Mouse (Mus musculus) kidney, embryonic 15.5 days (tissue): ENCODE results near the gene Naip2. TPM values are rescaled to one million over a fixed set of nuclear protein-coding genes. Genes with fewer than 3 reads are reported as not detected.
A peak's percentile ranks its signal among the peaks of the same experiment; 100 is the strongest.
"Not testable (repeated sequence)": the region's sequence is repeated elsewhere in the genome, so short reads cannot be mapped to it uniquely, and the experiment has no call there.

Experiments
- ATAC-seq: fragments of 200-750 bp; cut with Nextera tagmentation; replicated peaks from 2 replicates; pipeline ENCODE4 v1.8.0; 2017; ENCODE audit warnings: moderate TSS enrichment; ENCODE audit not compliant: low FRiP score
- H3K27ac ChIP-seq: fragments of 300-500 bp; sonication (generic); 2 replicates; pipeline ENCODE4 v1.5.1; 2015; ENCODE audit warnings: mild to moderate bottlenecking, inconsistent platforms
- H3K27me3 ChIP-seq: fragments of 300-500 bp; sonication (generic); 2 replicates; pipeline ENCODE4 v1.6.1; 2015; ENCODE audit warnings: inconsistent platforms
- H3K36me3 ChIP-seq: fragments of 300-500 bp; sonication (generic); 2 replicates; pipeline ENCODE4 v1.6.1; 2015; ENCODE audit warnings: inconsistent platforms
- H3K4me1 ChIP-seq: fragments of 300-500 bp; sonication (generic); 2 replicates; pipeline ENCODE4 v1.6.1; 2015; ENCODE audit warnings: inconsistent platforms
- H3K4me2 ChIP-seq: fragments of 300-500 bp; sonication (generic); 2 replicates; pipeline ENCODE4 v1.6.1; 2015; ENCODE audit warnings: moderate library complexity, mild to moderate bottlenecking, inconsistent platforms
- H3K4me3 ChIP-seq: fragments of 300-500 bp; sonication (generic); replicated peaks from 2 replicates; pipeline ENCODE4 v1.5.1; 2015; ENCODE audit warnings: mild to moderate bottlenecking, inconsistent platforms
- H3K9ac ChIP-seq: fragments of 300-500 bp; sonication (generic); 2 replicates; pipeline ENCODE4 v1.6.1; 2015; ENCODE audit warnings: mild to moderate bottlenecking, inconsistent platforms
- H3K9me3 ChIP-seq: fragments of 300-500 bp; sonication (generic); replicated peaks from 2 replicates; pipeline ENCODE4 v1.6.1; 2016; ENCODE audit warnings: inconsistent platforms
- WGBS: fragments of 180-500 bp; shearing (Covaris S2); methylation state at CpG from one replicate; pipeline ENCODE4 v1.1.7; 2015; ENCODE audit warnings: mixed read lengths; 5-methylcytosine and 5-hydroxymethylcytosine counted together
- polyA plus RNA-seq: library from polyadenylated mRNA; unstranded; fragments of >200 nt; fragmentation: Nextera tagmentation; extraction: Ambion mirVana; gene quantifications from 2 replicates; pipeline ENCODE4 v1.2.1, GENCODE M21; 2015

The Naip2 gene
- polyA plus RNA-seq, 1 experiment from 2014 or later, result 0.45 TPM

DNA sequence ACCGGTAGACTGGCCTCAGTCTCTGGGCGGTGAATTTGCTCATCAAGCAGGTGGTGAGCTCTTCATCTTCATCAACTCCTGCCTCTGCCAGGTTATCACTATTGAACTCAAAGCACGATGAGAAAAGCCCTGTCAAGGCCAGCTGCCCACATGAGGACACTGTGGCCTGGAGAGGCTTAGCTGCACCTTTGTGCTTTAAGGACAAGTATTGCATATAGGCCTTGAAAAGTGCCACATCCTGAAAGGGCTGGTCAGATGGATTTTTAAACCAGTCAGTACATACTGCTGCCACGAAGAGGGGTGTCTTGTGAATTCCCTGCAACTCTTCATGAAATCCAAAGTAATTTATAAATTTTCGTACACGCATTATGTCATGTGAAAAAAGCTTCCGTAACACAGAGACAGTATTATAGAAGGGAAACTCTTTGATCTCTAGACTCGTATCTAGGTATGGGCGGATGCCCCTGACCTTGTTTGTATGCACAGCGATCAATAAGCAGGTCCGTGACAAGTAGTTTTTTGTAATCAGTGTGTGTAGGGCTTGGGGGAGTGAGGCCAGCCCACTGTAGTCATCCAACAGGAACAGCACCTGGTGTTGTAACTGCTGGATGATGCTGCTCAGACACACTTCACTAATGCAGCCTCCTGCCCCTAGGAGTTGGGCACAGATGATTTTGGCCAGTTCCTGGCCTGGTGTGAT lies 40.6 kb downstream of the Naip2 start:
- not testable (repeated sequence) for H3K4me1 ChIP-seq, H3K27me3 ChIP-seq, H3K36me3 ChIP-seq, H3K27ac ChIP-seq, H3K9me3 ChIP-seq, ATAC-seq, H3K9ac ChIP-seq, H3K4me3 ChIP-seq, H3K4me2 ChIP-seq
- 85% methylated on average over 11 of the region's 11 CpGs for WGBS

DNA sequence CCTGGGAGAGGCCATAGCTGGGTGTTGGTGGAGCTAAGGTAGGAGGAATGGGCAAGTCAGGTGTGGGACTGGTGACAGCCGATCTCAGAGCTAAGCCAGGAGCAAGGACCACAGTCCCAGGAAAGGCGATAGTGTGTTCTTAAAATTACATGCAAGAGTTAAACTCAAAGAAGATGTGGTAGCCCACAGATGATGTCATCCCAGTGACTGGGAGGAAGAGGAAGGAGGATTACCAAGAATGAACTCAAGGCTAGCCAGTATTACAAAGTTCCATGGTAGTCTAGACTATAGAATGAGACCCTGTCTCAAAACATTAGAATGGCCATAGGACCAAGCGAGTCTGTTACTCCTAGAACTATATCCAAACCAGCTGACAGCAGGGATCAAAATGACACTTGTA lies 45.3 kb downstream of the Naip2 start:
- H3K27me3 ChIP-seq, result no peaks in the 10 kb centered on the region
- no peak overlapping the region for H3K4me3 ChIP-seq
- H3K4me2 ChIP-seq, result no peak overlapping the region
- H3K27ac ChIP-seq, result no peak overlapping the region
- H3K36me3 ChIP-seq, result no peaks in the 10 kb centered on the region
- H3K9me3 ChIP-seq, result no peaks in the 10 kb centered on the region
- H3K9ac ChIP-seq, result no peak overlapping the region
- no peaks in the 10 kb centered on the region for H3K4me1 ChIP-seq
- 96% methylated on average over 3 of the region's 3 CpGs for WGBS
- ATAC-seq, result no peak

DNA sequence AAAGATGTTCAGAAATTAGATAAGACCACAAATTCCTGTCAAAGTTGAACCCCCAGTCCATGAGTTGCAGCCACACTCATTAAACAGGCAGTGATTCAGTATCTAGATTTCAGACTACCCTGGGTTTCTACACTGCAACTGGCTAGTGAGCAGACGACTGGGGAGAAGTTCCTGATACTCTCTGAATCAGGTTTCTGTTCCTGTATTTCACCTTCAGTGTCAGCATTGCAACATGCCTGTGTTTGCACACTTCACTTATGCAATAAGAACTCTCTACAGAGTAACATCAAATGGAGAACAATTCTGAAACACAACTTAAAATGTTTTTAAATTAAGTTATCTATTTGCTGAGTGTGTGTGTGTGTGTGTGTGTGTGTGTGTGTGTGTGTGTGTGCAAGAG lies 49.2 kb downstream of the Naip2 start:
- H3K36me3 ChIP-seq, result no peaks in the 10 kb centered on the region
- no peaks in the 10 kb centered on the region for H3K4me1 ChIP-seq
- ATAC-seq, result no peak
- H3K27me3 ChIP-seq, result no peaks in the 10 kb centered on the region
- no peak overlapping the region for H3K27ac ChIP-seq
- H3K9ac ChIP-seq, result no peak overlapping the region
- no peak overlapping the region for H3K4me3 ChIP-seq
- H3K4me2 ChIP-seq, result no peak overlapping the region
- 74% methylated on average over 1 of the region's 1 CpGs for WGBS
- no peaks in the 10 kb centered on the region for H3K9me3 ChIP-seq

DNA sequence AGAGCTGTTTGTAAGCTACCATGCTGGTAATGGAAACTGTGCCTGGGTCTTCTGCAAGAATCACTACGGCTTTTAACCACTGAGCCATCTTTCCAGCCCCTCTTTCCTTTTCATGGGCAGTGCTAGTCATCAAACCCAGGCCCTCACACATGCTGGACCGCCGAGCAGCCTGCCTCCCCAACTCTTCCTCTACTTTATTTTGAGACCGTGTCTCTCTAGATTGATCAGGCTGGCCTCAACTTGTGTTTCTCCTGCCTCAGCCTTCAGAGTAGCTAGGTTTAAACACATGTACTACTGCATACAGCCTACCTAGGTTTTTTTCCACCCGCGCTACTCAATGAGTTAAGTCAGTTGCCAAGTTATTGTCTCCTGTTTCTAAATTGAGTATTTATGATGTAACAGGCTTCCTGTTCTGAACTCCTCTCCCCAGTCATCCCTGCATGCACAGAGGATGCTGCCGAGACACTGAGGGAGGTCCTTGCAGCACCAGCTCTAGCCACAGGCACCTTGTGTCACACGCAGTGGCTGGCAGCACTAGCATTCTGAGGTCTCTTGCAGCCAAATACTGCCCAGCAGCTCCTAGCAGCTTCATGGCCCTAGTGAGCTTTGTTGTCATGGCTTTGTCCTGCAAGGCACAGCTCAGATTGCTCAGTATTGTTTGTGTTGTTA lies 60.1 kb downstream of the Naip2 start:
- no peak for ATAC-seq
- no peak overlapping the region for H3K27ac ChIP-seq
- no peaks in the 10 kb centered on the region for H3K27me3 ChIP-seq
- no peak overlapping the region for H3K4me2 ChIP-seq
- no peaks in the 10 kb centered on the region for H3K4me1 ChIP-seq
- no peak overlapping the region for H3K4me3 ChIP-seq
- peaks cover 23% of the 10 kb centered on the region for H3K36me3 ChIP-seq
- H3K9me3 ChIP-seq, result no peaks in the 10 kb centered on the region
- 72% methylated on average over 8 of the region's 8 CpGs for WGBS
- no peak overlapping the region for H3K9ac ChIP-seq

DNA sequence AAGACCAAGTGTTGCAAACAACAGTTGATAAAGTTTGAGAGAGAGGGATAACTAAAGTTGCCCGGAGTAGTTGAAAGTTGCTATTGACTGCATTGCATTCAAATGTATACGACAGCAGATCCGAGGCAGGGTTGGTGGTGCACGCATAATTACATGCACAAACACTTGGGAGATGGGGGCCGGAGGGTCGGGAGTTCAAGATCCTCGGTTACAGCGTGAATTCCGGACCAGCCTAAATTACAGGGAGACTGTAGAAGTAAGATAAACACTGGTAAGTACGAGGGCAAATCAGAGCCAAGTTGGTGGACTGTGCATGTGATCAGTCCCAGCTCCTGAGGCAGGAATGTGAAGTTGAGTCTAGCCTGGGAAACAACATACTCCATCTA lies 76.6 kb downstream of the Naip2 start:
- 2% methylated on average over 10 of the region's 10 CpGs for WGBS
- Histone ChIP-seq H3K4me2 (peak overlapping the region; percentile 80), H3K4me3 (peak overlapping the region; percentile 94), H3K27ac (peak overlapping the region; percentile 57; the same call in 1 of the 2 replicates), H3K27me3 (no peaks in the 10 kb centered on the region), H3K9ac (peak overlapping the region; percentile 87), H3K36me3 (peaks cover 35% of the 10 kb centered on the region), H3K9me3 (no peaks in the 10 kb centered on the region), H3K4me1 (peaks cover 11% of the 10 kb centered on the region)
- ATAC-seq, result no peak

DNA sequence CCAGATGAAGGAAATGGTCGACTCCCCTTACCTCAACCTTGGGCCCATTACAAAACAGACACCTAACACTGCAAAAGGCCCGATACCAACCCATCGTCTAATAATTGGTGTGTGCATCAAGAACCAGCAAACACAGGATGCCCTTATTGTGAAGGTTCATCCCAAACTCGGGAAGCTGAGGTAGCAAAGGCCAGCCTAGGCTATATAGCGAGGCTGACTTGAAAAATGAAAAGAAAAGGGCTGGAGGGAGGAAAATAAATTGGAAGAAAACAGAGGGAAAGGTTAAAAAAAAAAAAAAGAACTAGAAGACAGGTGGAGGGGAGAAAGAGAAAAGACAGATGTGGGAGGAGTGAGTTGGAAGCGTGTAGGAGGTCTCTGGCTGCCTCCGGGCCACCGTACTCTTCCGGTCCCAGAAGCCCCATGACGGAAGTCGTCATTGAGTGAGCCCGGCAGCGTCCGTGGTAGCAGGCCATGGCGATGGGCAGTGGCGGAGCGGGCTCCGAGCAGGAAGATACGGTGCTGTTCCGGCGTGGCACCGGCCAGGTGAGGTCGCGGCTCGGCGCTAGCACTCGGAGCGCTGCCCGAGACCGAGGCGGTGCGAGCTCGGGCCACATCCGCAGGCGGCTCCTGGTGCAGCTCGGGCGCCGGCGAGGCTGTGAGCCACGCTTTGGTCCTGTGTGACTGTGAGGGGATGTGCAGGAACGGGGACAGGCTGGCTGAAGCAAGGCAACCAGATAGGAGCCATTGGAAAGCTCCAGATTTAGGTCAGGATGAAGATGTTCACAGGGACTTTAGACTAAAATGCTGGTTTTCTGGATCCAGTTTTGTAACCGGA lies 77.3 kb downstream of the Naip2 start, which contains the start of gene Smn1:
Gene Smn1 (plus strand): TSS at position 430 of the 835 bp plus-strand sequence.
- H3K36me3 ChIP-seq, result peaks cover 30% of the 10 kb centered on the region
- peak; percentile 97 for ATAC-seq

DNA sequence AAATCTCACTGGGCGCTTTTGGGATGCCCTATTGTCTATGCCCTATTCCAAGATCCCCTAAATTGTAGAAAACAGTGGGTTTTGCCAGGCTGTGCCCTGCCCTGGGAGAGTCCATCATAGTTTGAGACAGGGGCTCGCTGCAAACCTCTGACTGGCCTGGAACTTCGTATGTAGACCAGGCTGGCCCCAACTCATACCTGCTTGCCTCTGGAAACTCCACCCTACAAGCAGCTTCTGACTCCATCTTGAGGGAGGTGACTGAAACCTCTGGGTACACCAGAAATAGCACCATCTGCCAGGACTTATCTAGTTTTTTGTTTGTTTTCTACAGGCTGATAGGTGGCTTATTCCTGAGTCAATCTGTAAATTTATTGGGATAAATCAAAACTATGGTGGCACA lies 77.9 kb downstream of the Naip2 start:
- no peaks in the 10 kb centered on the region for H3K9me3 ChIP-seq
- no peaks in the 10 kb centered on the region for H3K27me3 ChIP-seq
- H3K36me3 ChIP-seq, result peaks cover 23% of the 10 kb centered on the region
- H3K4me1 ChIP-seq, result peaks cover 11% of the 10 kb centered on the region
- H3K4me2 ChIP-seq, result peak overlapping the region; percentile 80
- ATAC-seq, result 0 out of 2 replicates have a peak, but pooled peaks have one; percentile 40
- 87% methylated on average over 3 of the region's 3 CpGs for WGBS
- no peak overlapping the region for H3K27ac ChIP-seq
- 0 out of 2 replicates have a peak overlapping the region, but pooled peaks have one; percentile 87 for H3K9ac ChIP-seq
- H3K4me3 ChIP-seq, result peak overlapping the region; percentile 94

More for the DNA sequence above, 77.3 kb downstream of the Naip2 start, which contains the start of gene Smn1:
- WGBS, result 3% methylated on average over 41 of the region's 42 CpGs
- peak within 1 kb of the TSS; percentile 57; the same call in 1 of the 2 replicates for H3K27ac ChIP-seq
- no peaks in the 10 kb centered on the region for H3K27me3 ChIP-seq
- peaks cover 11% of the 10 kb centered on the region for H3K4me1 ChIP-seq
- peak within 1 kb of the TSS; percentile 94 for H3K4me3 ChIP-seq
- no peaks in the 10 kb centered on the region for H3K9me3 ChIP-seq
- H3K9ac ChIP-seq, result peak within 1 kb of the TSS; percentile 87
- peak within 1 kb of the TSS; percentile 80 for H3K4me2 ChIP-seq

DNA sequence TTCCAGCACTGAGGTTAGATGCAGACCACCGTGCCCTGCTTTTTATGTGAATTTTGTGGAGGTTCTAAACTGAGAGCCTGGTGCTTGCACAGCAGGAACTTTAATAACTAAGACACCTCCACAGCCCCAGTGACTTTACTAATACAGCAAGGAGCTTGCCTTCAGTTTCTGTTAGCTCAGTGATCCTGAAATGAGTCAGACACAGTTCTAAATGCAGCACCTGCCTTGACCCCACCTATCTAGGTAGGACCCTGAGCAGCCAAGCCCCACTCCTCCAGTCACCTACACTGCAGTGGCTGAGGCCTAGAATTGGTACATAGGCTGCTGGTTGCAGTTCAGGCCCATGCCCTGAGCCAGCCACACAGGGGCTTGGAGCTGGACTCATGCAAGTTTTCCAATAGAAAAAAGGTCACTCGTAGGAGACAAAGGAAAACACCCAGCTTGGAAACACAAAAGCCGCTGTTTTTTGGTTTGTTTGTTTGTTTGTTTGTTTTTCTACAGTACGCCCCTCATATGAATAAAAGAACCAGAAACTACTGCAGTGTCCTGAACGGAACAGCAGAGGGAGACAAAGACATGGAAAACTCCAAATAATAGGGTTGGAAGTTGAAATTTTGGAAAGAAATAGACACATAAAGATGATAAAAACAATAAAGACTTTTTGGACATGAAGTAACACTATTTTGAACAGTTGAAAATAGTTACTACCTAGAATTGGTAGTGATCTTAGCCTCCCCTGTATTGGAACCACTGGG lies 89.5 kb downstream of the Naip2 start:
- no peak for ATAC-seq
- H3K27ac ChIP-seq, result no peak overlapping the region
- 47% methylated on average over 5 of the region's 5 CpGs for whole genome bisulfite sequencing
- H3K27me3 ChIP-seq, result no peaks in the 10 kb centered on the region
- no peak overlapping the region for H3K9ac ChIP-seq
- no peak overlapping the region for H3K4me2 ChIP-seq
- H3K9me3 ChIP-seq, result no peaks in the 10 kb centered on the region
- H3K4me3 ChIP-seq, result no peak overlapping the region
- H3K36me3 ChIP-seq, result peaks cover 24% of the 10 kb centered on the region
- H3K4me1 ChIP-seq, result peaks cover 12% of the 10 kb centered on the region

DNA sequence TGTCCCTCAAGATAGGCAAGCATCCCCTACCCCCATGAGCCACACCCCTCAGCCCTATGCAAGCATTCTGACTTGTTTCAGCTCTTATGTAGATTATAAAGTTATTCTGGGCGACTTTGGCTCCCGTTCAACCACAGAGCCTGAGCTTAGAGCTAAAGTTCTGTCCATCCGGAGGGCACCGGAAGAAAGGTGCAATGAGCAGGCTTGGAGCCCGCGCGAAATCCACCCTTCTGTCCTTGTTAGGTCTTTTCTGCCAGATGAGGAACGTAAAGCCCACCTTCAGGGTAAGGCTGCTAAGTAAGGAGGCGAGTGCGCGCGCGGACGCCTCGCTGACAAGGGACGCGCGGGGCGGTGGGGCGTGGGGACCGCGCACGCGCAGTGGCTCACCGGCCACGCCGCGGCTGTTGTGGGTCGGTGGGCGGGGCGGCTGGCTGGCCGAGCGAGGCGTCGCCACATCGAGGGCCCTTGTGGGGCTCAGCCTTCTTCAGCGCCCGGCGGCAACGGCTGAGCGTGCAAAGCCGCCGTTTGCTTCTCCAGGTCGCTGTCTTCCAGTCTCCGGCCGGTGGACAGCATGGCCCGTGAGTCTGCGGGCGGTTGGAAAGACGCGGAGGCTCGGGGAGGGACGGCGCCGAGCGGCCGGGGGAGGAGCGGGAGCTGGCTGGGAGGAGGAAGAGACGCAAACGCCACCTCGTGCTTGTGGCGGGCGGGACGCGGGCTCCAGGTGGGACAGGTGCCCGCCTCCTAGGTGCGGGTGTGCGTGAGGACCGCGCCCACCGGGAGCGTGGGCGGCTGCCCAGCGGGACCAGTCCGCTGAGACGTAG lies 94.0 kb downstream of the Naip2 start, which contains the start of gene Serf1:
Gene Serf1 (plus strand): TSS at position 361 of the 821 bp plus-strand sequence.
- 1% methylated on average over 70 of the region's 76 CpGs for WGBS
- Histone ChIP-seq H3K27me3 (no peaks in the 10 kb centered on the region), H3K4me1 (peaks cover 24% of the 10 kb centered on the region), H3K9me3 (no peaks in the 10 kb centered on the region), H3K9ac (peak within 1 kb of the TSS; percentile 79), H3K36me3 (peaks cover 2% of the 10 kb centered on the region; the same call in 1 of the 2 replicates), H3K27ac (peak within 1 kb of the TSS; percentile 88), H3K4me3 (peak within 1 kb of the TSS; percentile 85), H3K4me2 (peak within 1 kb of the TSS; percentile 90)
- peak; percentile 88 for ATAC-seq

DNA sequence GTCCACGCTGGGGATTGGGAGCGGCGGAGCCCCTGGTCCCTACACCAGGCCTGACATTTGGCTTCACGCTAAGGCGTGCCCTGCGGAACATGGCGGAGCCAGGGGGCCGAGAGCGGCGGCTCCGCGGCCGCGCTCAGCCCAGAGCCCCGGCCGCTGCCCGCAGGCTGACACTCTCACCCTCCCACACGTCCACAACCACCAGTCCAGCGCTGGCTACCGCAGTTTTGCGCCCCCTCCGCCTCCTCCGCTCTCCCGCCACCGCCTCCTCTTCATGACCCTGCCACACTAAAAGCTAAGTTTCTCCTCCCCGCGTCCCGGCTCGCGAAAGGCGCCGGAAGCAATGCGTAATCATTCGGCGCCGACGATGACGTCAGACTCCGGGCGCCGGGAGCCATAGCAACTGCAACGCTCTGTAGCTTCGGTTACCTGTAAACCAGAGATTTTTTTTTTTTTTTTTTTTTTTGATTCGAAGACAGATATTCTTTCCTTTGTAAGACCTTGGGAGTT lies 98.1 kb downstream of the Naip2 start, which contains the start of gene Bdp1:
Gene Bdp1 (minus strand): TSS at position 323 of the 507 bp plus-strand sequence.
- H3K9ac ChIP-seq, result peak within 1 kb of the TSS; percentile 86
- peaks cover 3% of the 10 kb centered on the region for H3K36me3 ChIP-seq
- no peaks in the 10 kb centered on the region for H3K9me3 ChIP-seq
- H3K4me2 ChIP-seq, result peak within 1 kb of the TSS; percentile 72
- H3K4me1 ChIP-seq, result peaks cover 33% of the 10 kb centered on the region
- peak within 1 kb of the TSS; percentile 93 for H3K27ac ChIP-seq
- H3K27me3 ChIP-seq, result no peaks in the 10 kb centered on the region
- ATAC-seq, result peak; percentile 82
- WGBS, result under 1% methylated on average over 42 of the region's 44 CpGs
- H3K4me3 ChIP-seq, result peak within 1 kb of the TSS; percentile 99
